Mouse (Mus musculus) layer of hippocampus, adult 9-11 months (tissue): Measurements from ENCODE around the gene Tradd.
"Not testable (repeated sequence)": the region's sequence is repeated elsewhere in the genome, so short reads cannot be mapped to it uniquely, and the experiment has no call there.

ENCODE experiments used
- DNase-seq: peaks from one replicate; pipeline ENCODE4 v3.0.0; 2022

The Tradd gene

GRCm38 (mm10) chr8:105294776-105295175 lies 30.4 kb upstream of the Tradd start:
- DNase-seq, result no peak

DNA sequence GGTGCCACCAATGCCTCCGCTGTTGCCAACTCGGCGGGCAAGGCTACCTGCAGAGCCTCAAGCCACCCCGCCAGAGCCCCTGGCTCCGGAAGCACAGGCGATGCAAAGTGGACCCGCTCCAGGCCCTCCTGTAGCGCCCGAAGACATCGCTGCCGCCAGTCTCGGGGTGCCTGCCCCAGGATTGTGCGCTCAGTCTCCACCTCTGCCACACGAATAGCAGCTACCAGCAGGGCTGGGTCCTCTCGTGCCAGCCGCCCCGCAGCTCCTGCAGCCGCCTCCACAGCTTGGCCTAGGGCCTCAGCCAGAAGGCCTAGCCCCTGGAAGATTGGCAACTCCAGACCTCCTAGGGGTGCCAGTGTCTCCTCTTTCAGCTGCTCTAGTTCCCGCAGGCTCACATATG lies 29.0 kb upstream of the Tradd start:
- no peak for DNase-seq

DNA sequence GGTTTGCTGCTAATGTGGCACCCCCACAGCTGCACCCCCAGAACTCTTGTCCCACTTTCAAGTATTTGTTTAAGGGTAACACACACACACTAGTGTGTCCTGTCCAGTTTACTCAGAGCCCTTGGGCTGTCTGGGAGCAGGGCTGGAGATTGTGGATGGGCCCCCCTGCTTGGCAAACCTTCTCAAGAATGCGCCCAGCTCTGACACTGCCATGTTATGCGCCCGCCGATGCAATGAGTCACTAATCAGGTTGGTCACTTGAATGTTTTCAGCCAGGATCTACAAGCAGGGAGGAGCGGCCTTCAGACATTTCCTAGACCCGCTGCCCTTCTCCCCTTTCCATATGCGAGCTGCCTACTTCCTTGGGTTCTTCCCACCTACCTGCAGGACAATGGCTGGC lies 28.1 kb upstream of the Tradd start:
- DNase-seq, result no peak

GRCm38 (mm10) chr8:105291802-105292201 lies 27.4 kb upstream of the Tradd start:
- DNase-seq, result not testable (repeated sequence)

GRCm38 (mm10) chr8:105291364-105291763 lies 27.0 kb upstream of the Tradd start:
- DNase-seq, result not testable (repeated sequence)

- peak; percentile 74 for DNase-seq
Observed at GRCm38 (mm10) chr8:105290554-105291314, 26.3 kb upstream of the Tradd start.

DNA sequence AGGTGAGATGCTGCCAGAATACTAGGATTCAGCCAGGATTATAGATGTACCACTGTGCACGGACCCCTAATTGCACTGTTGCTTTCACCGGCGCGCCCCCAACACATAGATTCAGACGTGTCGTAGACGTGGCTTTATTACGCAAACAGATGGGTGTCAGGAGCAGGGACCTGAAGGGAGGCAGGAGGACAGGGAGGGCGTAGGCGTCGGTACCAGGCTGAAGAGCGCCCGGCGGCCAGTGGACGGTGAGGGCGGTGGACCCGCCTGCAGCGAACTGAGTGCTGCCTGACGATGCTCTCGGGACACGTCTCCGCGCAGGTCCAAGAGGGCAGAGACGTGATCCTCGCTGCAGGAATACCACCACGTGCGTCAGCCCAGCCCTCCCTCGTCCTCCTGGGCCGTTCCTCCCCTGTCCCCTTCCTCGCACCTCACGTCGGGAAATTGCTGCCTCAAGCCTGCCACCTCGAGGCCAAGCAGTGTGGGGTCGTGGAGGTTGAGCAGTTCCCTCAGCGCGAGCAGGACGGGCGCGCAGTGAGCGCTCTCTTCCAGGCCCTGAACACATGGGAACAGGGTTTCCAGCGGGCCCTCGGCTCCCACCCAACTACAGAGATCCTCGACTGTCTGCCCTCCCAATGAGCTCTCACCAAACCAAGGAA lies 25.5 kb upstream of the Tradd start, which contains the start of gene 4931428F04Rik:
Gene 4931428F04Rik (minus strand): TSS at position 60 of the 656 bp plus-strand sequence.
- peak; percentile 54 for DNase-seq

GRCm38 (mm10) chr8:105288958-105289732 lies 24.7 kb upstream of the Tradd start:
- DNase-seq, result peak; percentile 95

- no peak for DNase-seq
Observed at GRCm38 (mm10) chr8:105288231-105288630, 23.8 kb upstream of the Tradd start.

DNA sequence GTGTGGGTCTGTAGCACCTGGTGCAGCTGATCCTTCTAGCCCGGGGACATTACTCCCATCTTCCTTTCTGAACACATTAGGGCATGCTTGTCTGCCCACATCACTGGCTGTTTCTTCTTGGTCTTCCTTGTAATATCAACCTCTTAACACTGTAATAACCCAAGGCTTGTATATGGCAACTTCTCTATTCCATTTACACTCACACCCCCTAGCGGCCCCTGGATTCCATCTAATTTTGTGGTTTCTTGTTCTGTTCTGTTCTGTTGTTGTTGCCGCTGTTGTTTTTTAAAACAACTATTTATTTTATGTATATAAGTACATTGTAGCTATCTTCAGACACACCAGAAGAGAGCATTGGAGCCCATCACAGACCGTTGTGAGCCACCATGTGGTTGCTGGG lies 22.5 kb upstream of the Tradd start:
- DNase-seq, result no peak

- no peak for DNase-seq
Observed at GRCm38 (mm10) chr8:105285514-105285913, 21.1 kb upstream of the Tradd start.

GRCm38 (mm10) chr8:105283074-105283473 lies 18.7 kb upstream of the Tradd start:
- no peak for DNase-seq

DNA sequence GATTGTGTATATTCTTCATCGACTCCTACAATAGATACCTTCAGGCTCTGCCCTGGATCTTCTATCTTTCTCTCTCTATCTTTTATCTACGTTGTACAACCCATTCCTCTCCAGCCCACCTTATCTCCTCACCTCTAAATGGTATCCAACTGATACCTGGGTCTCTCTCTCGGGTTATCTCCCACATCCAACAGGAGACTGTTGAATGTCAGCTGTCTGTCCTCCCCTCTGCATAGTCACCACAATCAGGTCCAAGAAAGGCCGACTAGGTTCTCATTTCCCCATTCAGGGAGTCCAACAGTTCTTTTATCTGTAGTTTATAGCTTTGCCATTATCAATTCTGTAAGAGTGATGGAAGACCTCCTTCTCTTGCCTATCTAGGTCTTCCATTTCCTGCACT lies 17.8 kb upstream of the Tradd start:
- no peak for DNase-seq

GRCm38 (mm10) chr8:105281821-105282220 lies 17.4 kb upstream of the Tradd start:
- DNase-seq, result no peak

DNA sequence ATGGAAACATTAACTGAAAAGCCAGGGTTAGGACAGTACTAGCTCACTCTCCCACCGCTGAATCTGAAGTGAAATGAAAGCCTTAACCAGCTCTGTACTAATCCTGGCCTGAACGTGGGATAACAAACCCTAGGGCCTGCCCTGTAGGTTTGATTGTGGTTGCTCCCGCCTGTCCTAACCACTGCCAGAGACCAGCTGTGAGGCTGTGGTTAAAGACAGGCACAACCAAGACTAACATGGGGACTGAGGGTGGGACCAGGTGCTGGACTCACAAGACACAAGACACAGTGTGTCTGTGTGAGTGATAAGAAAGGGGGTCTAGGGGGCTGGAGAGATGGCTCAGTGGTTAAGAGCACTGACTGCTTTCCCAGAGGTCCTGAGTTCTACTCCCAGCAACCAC lies 16.2 kb upstream of the Tradd start:
- DNase-seq, result no peak

DNA sequence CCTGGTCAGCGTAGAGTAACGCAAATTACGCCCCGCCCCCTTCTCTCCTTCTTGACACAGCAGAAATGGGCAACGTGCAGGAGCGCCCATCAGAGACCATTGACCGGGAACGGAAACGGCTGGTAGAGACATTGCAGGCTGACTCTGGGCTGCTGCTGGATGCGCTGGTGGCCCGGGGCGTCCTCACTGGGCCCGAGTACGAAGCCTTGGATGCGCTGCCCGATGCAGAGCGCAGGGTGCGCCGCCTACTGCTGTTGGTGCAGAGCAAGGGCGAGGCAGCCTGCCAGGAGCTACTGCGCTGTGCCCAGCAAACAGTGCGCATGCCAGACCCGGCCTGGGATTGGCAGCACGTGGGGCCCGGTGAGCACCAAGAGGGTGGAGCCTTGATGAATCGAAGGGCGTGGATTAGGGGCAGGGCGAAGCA lies 14.5 kb upstream of the Tradd start:
- peak; percentile 92 for DNase-seq

- no peak for DNase-seq
Observed at GRCm38 (mm10) chr8:105276292-105277120, 12.1 kb upstream of the Tradd start.

- no peak for DNase-seq
Observed at GRCm38 (mm10) chr8:105275840-105276239, 11.4 kb upstream of the Tradd start, which contains the start of gene Nol3. TSS of gene Nol3 (plus strand) at chr8:105276140.

DNA sequence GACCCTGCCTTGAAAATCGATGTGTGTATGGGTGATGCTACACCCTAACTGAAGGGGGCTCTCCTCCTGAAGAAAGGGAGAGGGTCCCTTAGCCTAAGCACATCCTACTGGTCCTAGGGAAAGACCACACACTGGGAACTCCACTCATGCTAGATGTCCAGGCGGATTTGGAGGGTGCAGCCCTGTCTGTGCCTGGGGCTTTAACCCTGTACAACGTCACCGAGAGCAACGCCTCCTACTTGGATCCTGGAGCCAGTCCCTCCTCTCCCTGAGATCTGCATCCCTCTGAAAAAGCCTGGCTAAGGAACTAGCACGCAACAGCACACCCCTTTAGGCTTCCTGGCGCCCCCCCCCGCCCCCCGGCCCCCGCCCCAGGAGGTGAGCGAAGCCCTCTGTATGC lies 11.0 kb upstream of the Tradd start:
- DNase-seq, result no peak

DNA sequence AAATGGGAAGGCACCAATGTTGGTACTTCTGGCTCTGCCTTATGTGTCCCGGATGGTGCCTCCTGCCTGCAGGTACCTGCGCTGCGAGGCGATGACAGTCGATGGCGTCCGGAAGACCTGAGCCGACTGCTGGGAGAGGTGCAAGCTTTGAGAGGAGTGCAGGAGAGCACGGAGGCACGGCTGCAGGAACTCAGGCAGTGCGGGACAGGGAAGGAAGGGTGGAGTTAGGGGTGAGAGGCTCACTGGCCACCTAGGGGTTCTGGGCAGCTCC lies 6.4 kb upstream of the Tradd start:
- no peak for DNase-seq

GRCm38 (mm10) chr8:105270101-105270915 lies 5.9 kb upstream of the Tradd start:
- no peak for DNase-seq

DNA sequence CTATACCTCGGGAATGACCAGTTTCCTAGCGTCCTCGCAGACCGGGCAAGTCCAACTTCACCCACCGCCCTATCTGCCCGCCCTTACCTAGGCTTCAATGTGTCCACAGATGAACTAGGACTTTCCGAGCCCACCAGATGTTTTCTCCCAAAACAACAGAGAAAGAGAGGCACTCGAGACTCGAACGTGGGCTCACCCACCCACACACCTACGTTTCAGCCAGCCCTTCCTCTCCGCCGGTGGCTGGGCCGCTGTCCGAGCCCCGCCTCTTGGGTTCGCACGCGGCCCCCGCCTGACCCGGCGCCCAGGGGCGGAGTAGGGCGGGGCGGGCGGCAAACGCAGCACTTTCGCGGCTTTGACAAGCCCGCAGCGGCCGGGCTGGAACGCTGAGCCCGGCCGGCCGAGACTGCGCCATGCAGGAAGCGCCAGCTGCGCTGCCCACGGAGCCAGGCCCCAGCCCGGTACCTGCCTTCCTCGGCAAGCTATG lies 5.1 kb upstream of the Tradd start, which contains the start of gene Hsf4:
Gene Hsf4 (plus strand): TSS at position 341 of the 487 bp plus-strand sequence.
- DNase-seq, result no peak
